In genomic region chr13:16937422-16938202, GRCm38 (mm10) we compare ENCODE assay signal across 11 mouse cellular contexts.
A peak's percentile ranks its signal among the peaks of the same experiment; 100 is the strongest.
DNase-seq lines count a peak whose midpoint lies in the region; ATAC-seq lines count a peak whose summit lies in the region.
"Had no signal": no experiment of that assay in that cellular context is flagged by ENCODE, and none has a peak within 500 bp of the region (broad histone marks: within the 10 kb centered on the region; RNA-seq: fewer than 3 reads in every experiment).

No protein-coding gene starts in this region.

- WGBS in heart, embryonic 12.5 days = 43% methylated on average over 11 of the region's 11 CpGs
- WGBS in neural tube, embryonic 15.5 days = 90% methylated on average over 11 of the region's 11 CpGs
- 86% methylated on average over 11 of the region's 11 CpGs for WGBS in embryonic facial prominence, embryonic 10.5 days

- peak; percentile 39 for DNase-seq in layer of hippocampus, adult 11-12 months (ENCODE audit: low spot score)
- DNase-seq in layer of hippocampus, postnatal 25 days (ENCODE audit: extremely low spot score in 1 of 2, low spot score in 1 of 2) = no peak
- DNase-seq in brain, embryonic 18.5 days (ENCODE audit: low read depth, low spot score) = peak; percentile 16
- DNase-seq in lung, postnatal 14 days = peak; percentile 10
- no peak for DNase-seq in embryonic facial prominence, embryonic 10.5 days (ENCODE audit: low spot score)
- DNase-seq: adrenal gland, adult 2 months; gastrocnemius, postnatal 10 days; kidney, adult 18-20 months; thymus, adult 18-20 months had no signal

- no peak overlapping the region for H3K9ac ChIP-seq in heart, embryonic 12.5 days
- no peak overlapping the region for H3K9ac ChIP-seq in neural tube, embryonic 15.5 days (replicated peaks)

- no peaks in the 10 kb centered on the region for H3K27me3 ChIP-seq in heart, embryonic 12.5 days (replicated peaks)
- H3K27me3 ChIP-seq in neural tube, embryonic 15.5 days (replicated peaks) = no peaks in the 10 kb centered on the region
- no peaks in the 10 kb centered on the region for H3K27me3 ChIP-seq in embryonic facial prominence, embryonic 10.5 days (replicated peaks; ENCODE audit: low read depth, poor library complexity, severe bottlenecking)

- H3K36me3 ChIP-seq in heart, embryonic 12.5 days = no peaks in the 10 kb centered on the region
- no peaks in the 10 kb centered on the region for H3K36me3 ChIP-seq in neural tube, embryonic 15.5 days
- no peaks in the 10 kb centered on the region for H3K36me3 ChIP-seq in embryonic facial prominence, embryonic 10.5 days (replicated peaks)

- no peak for ATAC-seq in heart, embryonic 12.5 days (ENCODE audit: insufficient number of reproducible peaks, low FRiP score)
- no peak for ATAC-seq in neural tube, embryonic 15.5 days (ENCODE audit: low FRiP score)

- peak overlapping the region; percentile 9; the same call in 1 of the 2 replicates for H3K4me2 ChIP-seq in heart, embryonic 12.5 days
- H3K4me2 ChIP-seq in neural tube, embryonic 15.5 days = no peak overlapping the region

- H3K4me1 ChIP-seq in heart, embryonic 12.5 days (replicated peaks) = peaks cover 16% of the 10 kb centered on the region
- H3K4me1 ChIP-seq in neural tube, embryonic 15.5 days = no peaks in the 10 kb centered on the region
- H3K4me1 ChIP-seq in embryonic facial prominence, embryonic 10.5 days = no peaks in the 10 kb centered on the region

- H3K27ac ChIP-seq in heart, embryonic 12.5 days (ENCODE audit: poor library complexity, severe bottlenecking) = no peak overlapping the region
- H3K27ac ChIP-seq in neural tube, embryonic 15.5 days (replicated peaks) = no peak overlapping the region
- H3K27ac ChIP-seq in embryonic facial prominence, embryonic 10.5 days (replicated peaks) = no peak overlapping the region

- H3K9me3 ChIP-seq in heart, embryonic 12.5 days (replicated peaks) = no peaks in the 10 kb centered on the region
- H3K9me3 ChIP-seq in neural tube, embryonic 15.5 days (replicated peaks) = no peaks in the 10 kb centered on the region
- H3K9me3 ChIP-seq in embryonic facial prominence, embryonic 10.5 days = no peaks in the 10 kb centered on the region

- no peak overlapping the region for H3K4me3 ChIP-seq in heart, embryonic 12.5 days
- no peak overlapping the region for H3K4me3 ChIP-seq in neural tube, embryonic 15.5 days (replicated peaks)
- H3K4me3 ChIP-seq in embryonic facial prominence, embryonic 10.5 days = no peak overlapping the region

Comparison
In these comparisons a context has a peak if more than half of its experiments do, and no peak if none do; other contexts are left out.
1. DNase-seq: peak in layer of hippocampus, adult 11-12 months (single experiment), brain, embryonic 18.5 days (single experiment) and lung, postnatal 14 days (single experiment); none in layer of hippocampus, postnatal 25 days (0 of 2) and embryonic facial prominence, embryonic 10.5 days (single experiment).